Mouse (Mus musculus) lung, postnatal 0 days (tissue): ENCODE data around the gene Dnah7b. TPM values are rescaled to one million over a fixed set of nuclear protein-coding genes. Genes with fewer than 3 reads are reported as not detected.
"Not testable (repeated sequence)": the region's sequence is repeated elsewhere in the genome, so short reads cannot be mapped to it uniquely, and the experiment has no call there.

Experiments used
- ATAC-seq: fragments of 200-750 bp; cut with Nextera tagmentation; 2 replicates; pipeline ENCODE4 v1.8.0; 2017; ENCODE audit warnings: moderate library complexity
- DNase-seq: peaks from one replicate; pipeline ENCODE4 v3.0.0-alpha.2; 2016; ENCODE audit warnings: low spot score
- H3K27ac ChIP-seq: fragments of 300-500 bp; sonication (generic); 2 replicates; pipeline ENCODE4 v1.5.1; 2014; ENCODE audit warnings: antibody characterized with exemption, mild to moderate bottlenecking, low read length, mixed read lengths
- H3K27me3 ChIP-seq: fragments of 300-500 bp; sonication (generic); replicated peaks from 2 replicates; pipeline ENCODE4 v1.6.1; 2014; ENCODE audit warnings: low read length, mixed read lengths; ENCODE audit not compliant: insufficient read depth
- H3K36me3 ChIP-seq: fragments of 300-500 bp; sonication (generic); 2 replicates; pipeline ENCODE4 v1.6.1; 2014; ENCODE audit warnings: low read length, mixed read lengths; ENCODE audit not compliant: insufficient read depth
- H3K4me1 ChIP-seq: fragments of 300-500 bp; sonication (generic); 2 replicates; pipeline ENCODE4 v1.6.1; 2014; ENCODE audit warnings: antibody characterized with exemption, low read depth, low read length, mixed read lengths; ENCODE audit not compliant: insufficient read depth
- H3K4me2 ChIP-seq: fragments of 300-500 bp; sonication (generic); replicated peaks from 2 replicates; pipeline ENCODE4 v1.6.1; 2014; ENCODE audit warnings: low read depth, mild to moderate bottlenecking, low read length, moderate library complexity, mixed read lengths
- H3K4me3 ChIP-seq: fragments of 300-500 bp; sonication (generic); 2 replicates; pipeline ENCODE4 v1.5.1; 2014; ENCODE audit warnings: low read depth, low read length
- H3K9ac ChIP-seq: fragments of 300-500 bp; sonication (generic); replicated peaks from 2 replicates; pipeline ENCODE4 v1.6.1; 2014; ENCODE audit warnings: low read depth, mild to moderate bottlenecking
- H3K9me3 ChIP-seq: fragments of 300-500 bp; sonication (generic); 2 replicates; pipeline ENCODE4 v1.6.1; 2016; ENCODE audit warnings: low read length, mixed read lengths
- CTCF ChIP-seq: IDR thresholded peaks from 2 replicates; pipeline ENCODE4 v1.5.1; 2016; ENCODE audit warnings: antibody characterized with exemption, mild to moderate bottlenecking
- EP300 ChIP-seq: IDR thresholded peaks from 2 replicates; pipeline ENCODE4 v1.6.1; 2016; ENCODE audit warnings: antibody characterized with exemption, mild to moderate bottlenecking, control low read depth
- whole genome bisulfite sequencing: fragments of 180-500 bp; shearing (Covaris S2); extraction: QIAGEN DNeasy Blood & Tissue Kit; methylation state at CpG from one replicate; pipeline ENCODE4 v1.1.7; 2014; 5-methylcytosine and 5-hydroxymethylcytosine counted together
- polyA plus RNA-seq: library from polyadenylated mRNA; unstranded; fragments of >200 nt; fragmentation: Nextera tagmentation; extraction: Ambion mirVana; gene quantifications from 2 replicates; pipeline ENCODE4 v1.2.1, GENCODE M21; 2015

Gene Dnah7b
- polyA plus RNA-seq, 1 experiment from 2014 or later = 1.3 TPM

- Histone ChIP-seq H3K4me1 (no peaks in the 10 kb centered on the region), H3K9me3 (no peaks in the 10 kb centered on the region), H3K4me3 (no peak overlapping the region), H3K36me3 (no peaks in the 10 kb centered on the region), H3K27me3 (no peaks in the 10 kb centered on the region), H3K27ac (no peak overlapping the region), H3K9ac (no peak overlapping the region), H3K4me2 (no peak overlapping the region)
- peak; percentile 97 for ATAC-seq
- WGBS = 55% methylated on average over 6 of the region's 6 CpGs
- DNase-seq = peak; percentile 86
- peak; percentile 67 for TF ChIP-seq EP300
- TF ChIP-seq CTCF = no peak
Measured at GRCm38 (mm10) chr1:46408324-46409115, 342.4 kb downstream of the Dnah7b start.

- ATAC-seq, H3K4me1 ChIP-seq, H3K36me3 ChIP-seq, H3K9ac ChIP-seq, H3K9me3 ChIP-seq, H3K4me3 ChIP-seq, H3K4me2 ChIP-seq, H3K27ac ChIP-seq, H3K27me3 ChIP-seq: not testable (repeated sequence)
- 76% methylated on average over 7 of the region's 7 CpGs for WGBS
- peak; percentile 5 for DNase-seq
Measured at GRCm38 (mm10) chr1:46414798-46415197, 348.7 kb downstream of the Dnah7b start.

GRCm38 (mm10) chr1:46416946-46417345 lies 350.8 kb downstream of the Dnah7b start:
- H3K27ac ChIP-seq, H3K4me2 ChIP-seq, H3K4me1 ChIP-seq, H3K4me3 ChIP-seq, H3K27me3 ChIP-seq, H3K9me3 ChIP-seq, H3K36me3 ChIP-seq, ATAC-seq, H3K9ac ChIP-seq: not testable (repeated sequence)
- TF ChIP-seq CTCF = peak; percentile 61
- 14% methylated on average over 3 of the region's 3 CpGs for WGBS
- peak; percentile 62 for DNase-seq

GRCm38 (mm10) chr1:46418966-46419365 lies 352.9 kb downstream of the Dnah7b start:
- WGBS = 49% methylated on average over 3 of the region's 4 CpGs
- not testable (repeated sequence) for H3K27me3 ChIP-seq, H3K9ac ChIP-seq, DNase-seq, H3K27ac ChIP-seq, H3K4me2 ChIP-seq, H3K36me3 ChIP-seq, H3K9me3 ChIP-seq, H3K4me3 ChIP-seq, ATAC-seq, H3K4me1 ChIP-seq

Other genes starting within 250 kb of the Dnah7b start
- not detected in 2 replicates for gene Gm5269, start 176.0 kb upstream of the Dnah7b start, polyA plus RNA-seq
- gene Slc40a1, start 139.8 kb upstream of the Dnah7b start, polyA plus RNA-seq = 20.4 and 23.1 TPM in 2 replicates